Mouse (Mus musculus) forebrain, postnatal 0 days (tissue): ENCODE measurements around the gene Ins2. TPM values are rescaled to one million over a fixed set of nuclear protein-coding genes. Genes with fewer than 3 reads are reported as not detected.

Source experiments
- ATAC-seq: fragments of 200-750 bp; cut with Nextera tagmentation; 2 replicates; pipeline ENCODE4 v1.8.0; 2017; ENCODE audit warnings: mild to moderate bottlenecking, moderate library complexity
- DNase-seq: peaks from one replicate; pipeline ENCODE4 v3.0.0-alpha.2; 2015
- H3K27ac ChIP-seq: fragments of 300-500 bp; sonication (generic); 2 replicates; pipeline ENCODE4 v1.5.1; 2014; ENCODE audit warnings: low read depth, mild to moderate bottlenecking, antibody characterized with exemption, low read length, moderate library complexity, mixed read lengths
- H3K27me3 ChIP-seq: fragments of 300-500 bp; sonication (generic); 2 replicates; pipeline ENCODE4 v1.6.1; 2014; ENCODE audit warnings: mild to moderate bottlenecking, low read length, mixed read lengths; ENCODE audit not compliant: insufficient read depth
- H3K36me3 ChIP-seq: fragments of 300-500 bp; sonication (generic); 2 replicates; pipeline ENCODE4 v1.6.1; 2014; ENCODE audit warnings: mild to moderate bottlenecking, moderate library complexity; ENCODE audit not compliant: insufficient read depth
- H3K4me1 ChIP-seq: fragments of 300-500 bp; sonication (generic); 2 replicates; pipeline ENCODE4 v1.6.1; 2014; ENCODE audit warnings: antibody characterized with exemption; ENCODE audit not compliant: insufficient read depth
- H3K4me2 ChIP-seq: fragments of 300-500 bp; sonication (generic); 2 replicates; pipeline ENCODE4 v1.6.1; 2014; ENCODE audit warnings: low read depth, mild to moderate bottlenecking, moderate library complexity
- H3K4me3 ChIP-seq: fragments of 300-500 bp; sonication (generic); 2 replicates; pipeline ENCODE4 v1.5.1; 2014; ENCODE audit warnings: low read depth, low read length, mixed read lengths
- H3K9ac ChIP-seq: fragments of 300-500 bp; sonication (generic); 2 replicates; pipeline ENCODE4 v1.6.1; 2014; ENCODE audit warnings: mild to moderate bottlenecking
- H3K9me3 ChIP-seq: fragments of 300-500 bp; sonication (generic); 2 replicates; pipeline ENCODE4 v1.6.1; 2016; ENCODE audit warnings: low read length
- CTCF ChIP-seq: sonication (generic); IDR thresholded peaks from 2 replicates; pipeline ENCODE4 v1.5.1; 2016; ENCODE audit warnings: antibody characterized with exemption, control low read depth, low read depth
- WGBS: fragments of 180-500 bp; shearing (Covaris S2); extraction: QIAGEN DNeasy Blood & Tissue Kit; methylation state at CpG from one replicate; pipeline ENCODE4 v1.1.7; 2014; 5-methylcytosine and 5-hydroxymethylcytosine counted together
- polyA plus RNA-seq: library from polyadenylated mRNA; unstranded; fragments of >200 nt; fragmentation: Nextera tagmentation; extraction: Ambion mirVana; gene quantifications from 2 replicates; pipeline ENCODE4 v1.2.1, GENCODE M21; 2015
- total RNA-seq: library from RNA; depleted of rRNA; stranded (reverse); fragments of >200 nt; gene quantifications from 2 replicates; pipeline ENCODE4 v1.2.3, GENCODE M21; 2014

Gene Ins2
- total and polyA plus RNA-seq, 2 experiments from 2014 or later, result 2.3 TPM; not detected in 1

GRCm38 (mm10) chr7:142664465-142665029, 78.6 kb downstream of the Ins2 start:
- Histone ChIP-seq H3K27ac (no peak overlapping the region), H3K9ac (no peak overlapping the region), H3K27me3 (peaks cover 55% of the 10 kb centered on the region), H3K4me3 (no peak overlapping the region), H3K4me2 (no peak overlapping the region), H3K4me1 (no peaks in the 10 kb centered on the region), H3K36me3 (no peaks in the 10 kb centered on the region), H3K9me3 (no peaks in the 10 kb centered on the region)
- TF ChIP-seq CTCF, result no peak
- DNase-seq, result no peak
- ATAC-seq, result no peak
- WGBS, result 6% methylated on average over 9 of the region's 9 CpGs

- DNase-seq (peak; percentile 55), ATAC-seq (peak; percentile 27; the same call in 1 of the 2 replicates)
- H3K4me1 ChIP-seq, result no peaks in the 10 kb centered on the region
- peaks cover 61% of the 10 kb centered on the region for H3K27me3 ChIP-seq
- H3K9ac ChIP-seq, result no peak overlapping the region
- no peak overlapping the region for H3K27ac ChIP-seq
- peak overlapping the region; percentile 27; the same call in 1 of the 2 replicates for H3K4me2 ChIP-seq
- H3K4me3 ChIP-seq, result peak overlapping the region; percentile 1; the same call in 1 of the 2 replicates
- no peaks in the 10 kb centered on the region for H3K9me3 ChIP-seq
- TF ChIP-seq CTCF, result no peak
- H3K36me3 ChIP-seq, result no peaks in the 10 kb centered on the region
- WGBS, result 1% methylated on average over 52 of the region's 53 CpGs
Measured at GRCm38 (mm10) chr7:142663931-142664421, 79.2 kb downstream of the Ins2 start.

GRCm38 (mm10) chr7:142663151-142663550, 80.0 kb downstream of the Ins2 start:
- peaks cover 68% of the 10 kb centered on the region for H3K27me3 ChIP-seq
- H3K4me2 ChIP-seq, result no peak overlapping the region
- no peak overlapping the region for H3K9ac ChIP-seq
- H3K36me3 ChIP-seq, result no peaks in the 10 kb centered on the region
- no peaks in the 10 kb centered on the region for H3K4me1 ChIP-seq
- H3K27ac ChIP-seq, result no peak overlapping the region
- DNase-seq (peak; percentile 40), ATAC-seq (no peak)
- WGBS, result 12% methylated on average over 5 of the region's 5 CpGs
- no peak overlapping the region for H3K4me3 ChIP-seq
- TF ChIP-seq CTCF, result no peak
- H3K9me3 ChIP-seq, result no peaks in the 10 kb centered on the region

GRCm38 (mm10) chr7:142661811-142662210, 81.4 kb downstream of the Ins2 start:
- no peak for TF ChIP-seq CTCF
- Histone ChIP-seq H3K27ac (no peak overlapping the region), H3K4me1 (no peaks in the 10 kb centered on the region), H3K9ac (no peak overlapping the region), H3K9me3 (no peaks in the 10 kb centered on the region), H3K4me3 (no peak overlapping the region), H3K36me3 (no peaks in the 10 kb centered on the region), H3K4me2 (no peak overlapping the region), H3K27me3 (peaks cover 82% of the 10 kb centered on the region)
- DNase-seq, result no peak
- no peak for ATAC-seq

GRCm38 (mm10) chr7:142661046-142661445, 82.1 kb downstream of the Ins2 start:
- Histone ChIP-seq H3K27me3 (peaks cover 89% of the 10 kb centered on the region), H3K9ac (no peak overlapping the region), H3K9me3 (no peaks in the 10 kb centered on the region), H3K4me2 (peak overlapping the region; percentile 21; the same call in 1 of the 2 replicates), H3K36me3 (no peaks in the 10 kb centered on the region), H3K4me1 (no peaks in the 10 kb centered on the region), H3K27ac (no peak overlapping the region), H3K4me3 (no peak overlapping the region; the same call in 1 of the 2 replicates)
- TF ChIP-seq CTCF, result no peak
- ATAC-seq, result no peak
- no peak for DNase-seq
- 1% methylated on average over 25 of the region's 25 CpGs for WGBS

GRCm38 (mm10) chr7:142660651-142660945, 82.6 kb downstream of the Ins2 start:
- DNase-seq, result no peak
- no peak for TF ChIP-seq CTCF

GRCm38 (mm10) chr7:142659767-142660650, 83.2 kb downstream of the Ins2 start:
- peak overlapping the region; percentile 33 for H3K4me3 ChIP-seq
- DNase-seq (no peak), ATAC-seq (no peak)
- no peaks in the 10 kb centered on the region for H3K36me3 ChIP-seq
- no peaks in the 10 kb centered on the region for H3K9me3 ChIP-seq
- H3K27ac ChIP-seq, result no peak overlapping the region
- no peaks in the 10 kb centered on the region for H3K4me1 ChIP-seq
- WGBS, result 1% methylated on average over 43 of the region's 43 CpGs
- H3K9ac ChIP-seq, result no peak overlapping the region
- no peak for TF ChIP-seq CTCF
- H3K4me2 ChIP-seq, result peak overlapping the region; percentile 40
- peaks cover 92% of the 10 kb centered on the region for H3K27me3 ChIP-seq

More at GRCm38 (mm10) chr7:142660651-142660945, 82.6 kb downstream of the Ins2 start:
- peaks cover 92% of the 10 kb centered on the region for H3K27me3 ChIP-seq
- H3K9me3 ChIP-seq, result no peaks in the 10 kb centered on the region
- no peaks in the 10 kb centered on the region for H3K36me3 ChIP-seq
- no peak overlapping the region for H3K9ac ChIP-seq
- 0% methylated on average over 29 of the region's 29 CpGs for WGBS
- no peaks in the 10 kb centered on the region for H3K4me1 ChIP-seq
- H3K4me2 ChIP-seq, result peak overlapping the region; percentile 21; the same call in 1 of the 2 replicates
- H3K27ac ChIP-seq, result no peak overlapping the region
- H3K4me3 ChIP-seq, result peak overlapping the region; percentile 2; the same call in 1 of the 2 replicates
- no peak for ATAC-seq
